Mouse (Mus musculus) adrenal gland, postnatal 0 days (tissue): ENCODE results near the gene Cxcl16. TPM values are rescaled to one million over a fixed set of nuclear protein-coding genes. Genes with fewer than 3 reads are reported as not detected.

ENCODE experiments used
- microRNA-seq: library from miRNA; unstranded; fragments of <30 nt; microRNA quantifications from one replicate; pipeline ENCODE4, GENCODE M21; 2016; ENCODE audit warnings: borderline replicate concordance; ENCODE audit not compliant: insufficient number of aligned reads
- polyA plus RNA-seq: library from polyadenylated mRNA; unstranded; fragments of >200 nt; fragmentation: Nextera tagmentation; extraction: Ambion mirVana; gene quantifications from 2 replicates; pipeline ENCODE4 v1.2.1, GENCODE M21; 2015

Gene Cxcl16
- 12.3 and 15.6 TPM in 2 replicates for polyA plus RNA-seq

DNA sequence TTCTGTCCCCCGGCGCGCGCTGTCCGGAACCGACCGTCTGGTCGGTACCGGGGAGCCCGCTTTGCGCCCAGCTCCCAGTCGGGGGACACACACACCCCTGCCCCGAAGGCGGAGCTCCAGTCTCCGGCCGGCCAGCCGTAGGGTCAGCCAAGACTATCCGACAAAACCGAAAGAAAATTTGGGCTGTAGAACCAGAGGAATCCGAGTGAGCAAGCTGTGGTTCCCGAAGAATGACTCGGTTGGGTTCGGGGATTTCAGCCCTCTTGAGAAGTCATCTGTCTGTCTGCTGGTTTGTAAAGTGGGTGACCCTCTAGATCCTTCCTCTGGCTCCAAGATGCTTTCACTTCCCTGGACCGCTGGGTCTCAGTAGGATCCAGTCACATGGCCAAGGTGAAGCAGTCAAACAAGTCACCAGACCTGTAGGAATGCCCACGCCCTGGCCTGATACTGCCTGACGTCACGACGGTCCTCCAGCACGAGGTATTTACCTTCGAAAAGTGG lies at the start of gene Cxcl16:
Gene Cxcl16, minus strand, starts transcription at position 384 of the 501 bp plus-strand sequence.

DNA sequence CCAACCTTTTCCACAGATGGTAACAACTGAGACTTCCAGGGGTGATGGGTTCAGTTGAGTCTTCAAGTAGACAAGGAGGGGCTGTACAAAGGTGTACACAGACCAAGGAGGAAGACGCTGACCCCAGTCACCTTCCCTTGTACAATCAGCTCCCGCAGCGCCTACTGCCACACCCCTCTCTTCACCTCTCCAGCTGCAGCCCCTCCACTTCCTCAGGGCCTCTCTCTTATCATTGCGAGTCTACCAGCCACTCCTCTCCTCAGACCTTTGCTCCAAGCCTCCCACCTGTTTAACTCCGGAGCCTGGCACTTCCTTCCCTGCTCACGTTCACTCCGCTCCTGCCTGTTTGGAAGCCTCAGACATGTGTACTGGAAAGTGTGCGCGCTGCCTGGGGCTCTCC lies 45.2 kb upstream of the Cxcl16 start, which contains the start of gene Tm4sf5:
Gene Tm4sf5, plus strand, starts transcription at position 275 of the 400 bp plus-strand sequence.

DNA sequence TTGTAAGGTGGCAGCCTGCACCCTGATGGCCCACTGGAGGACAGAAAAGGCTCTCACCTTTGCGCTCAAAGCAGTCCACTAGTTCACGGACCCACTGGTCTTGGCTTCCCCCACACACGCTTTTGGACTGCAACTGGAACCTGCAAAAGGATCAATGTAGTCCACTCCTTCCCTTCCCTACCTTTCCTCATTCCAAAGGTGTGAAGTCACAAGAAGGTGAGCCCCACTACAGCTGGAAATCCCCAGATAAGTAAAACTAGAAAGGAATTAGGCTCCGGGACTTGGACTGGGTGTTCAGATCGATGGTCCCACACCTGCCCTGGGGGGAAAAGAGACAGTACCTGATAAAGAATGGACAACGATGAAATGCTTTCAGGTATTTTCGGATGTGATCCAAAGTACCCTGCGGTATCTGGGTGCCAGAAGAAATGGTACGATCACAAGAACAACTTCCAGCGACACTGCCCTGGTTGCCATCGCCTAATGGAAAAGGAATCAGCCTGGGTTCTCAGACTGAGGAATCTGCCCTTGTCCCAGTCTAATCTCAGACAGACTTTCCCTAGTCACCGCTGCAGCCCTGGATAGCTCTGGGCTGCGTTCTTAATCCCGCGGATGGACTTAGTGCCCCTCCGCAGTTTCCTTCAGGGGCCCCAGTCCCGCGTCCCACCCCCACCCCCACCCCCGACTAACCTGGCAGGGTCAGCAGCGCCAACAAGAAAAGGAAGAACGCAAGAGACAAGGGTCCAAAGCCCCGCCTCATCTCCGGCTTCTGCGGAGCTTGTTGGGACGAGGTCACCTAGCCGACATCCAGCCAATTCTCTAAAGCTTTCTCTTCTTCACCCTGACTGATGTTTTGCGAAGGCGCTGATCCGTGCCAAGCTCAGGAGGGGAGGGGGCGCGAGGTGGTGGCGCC lies 840 bp downstream of the Cxcl16 start, which contains the start of gene Zmynd15:
Gene Zmynd15, plus strand, starts transcription at position 746 of the 913 bp plus-strand sequence.

DNA sequence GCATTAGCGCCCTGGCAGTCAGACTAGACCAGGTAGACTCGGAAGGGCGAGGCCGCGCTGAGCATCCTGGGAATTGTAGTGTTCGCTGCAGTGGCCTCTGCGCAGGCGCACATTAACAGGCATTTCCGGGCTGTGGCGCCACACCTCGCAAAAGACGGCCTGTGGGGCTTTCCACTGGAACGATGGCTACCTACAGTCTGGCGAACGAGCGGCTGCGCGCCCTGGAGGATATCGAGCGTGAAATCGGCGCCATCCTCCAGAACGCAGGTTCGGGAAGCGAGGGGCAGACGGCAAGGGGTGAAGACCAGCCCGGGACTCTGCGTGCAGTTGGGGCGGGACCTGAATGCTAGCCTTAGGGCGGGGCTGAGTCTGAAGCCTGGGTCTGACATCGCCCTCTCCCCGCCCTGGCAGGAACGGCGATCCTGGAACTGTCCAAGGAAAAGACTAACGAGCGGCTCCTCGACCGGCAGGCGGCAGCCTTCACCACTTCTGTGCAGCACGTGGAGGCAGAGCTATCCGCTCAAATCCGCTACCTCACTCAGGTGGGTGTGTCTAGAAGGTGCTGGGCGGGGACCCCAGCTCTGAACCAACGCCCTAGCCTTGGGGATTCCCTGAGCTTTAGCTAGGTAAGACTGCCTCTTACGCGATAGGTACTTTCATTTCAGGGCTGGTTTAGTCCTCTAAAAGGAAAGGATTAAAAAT lies 7.8 kb downstream of the Cxcl16 start, which contains the start of gene Med11:
Gene Med11, plus strand, starts transcription at position 123 of the 702 bp plus-strand sequence.

GRCm38 (mm10) chr11:70432048-70432894 lies 27.5 kb downstream of the Cxcl16 start, which contains the start of gene Arrb2:
TSS of gene Arrb2 (plus strand) at chr11:70432635.

DNA sequence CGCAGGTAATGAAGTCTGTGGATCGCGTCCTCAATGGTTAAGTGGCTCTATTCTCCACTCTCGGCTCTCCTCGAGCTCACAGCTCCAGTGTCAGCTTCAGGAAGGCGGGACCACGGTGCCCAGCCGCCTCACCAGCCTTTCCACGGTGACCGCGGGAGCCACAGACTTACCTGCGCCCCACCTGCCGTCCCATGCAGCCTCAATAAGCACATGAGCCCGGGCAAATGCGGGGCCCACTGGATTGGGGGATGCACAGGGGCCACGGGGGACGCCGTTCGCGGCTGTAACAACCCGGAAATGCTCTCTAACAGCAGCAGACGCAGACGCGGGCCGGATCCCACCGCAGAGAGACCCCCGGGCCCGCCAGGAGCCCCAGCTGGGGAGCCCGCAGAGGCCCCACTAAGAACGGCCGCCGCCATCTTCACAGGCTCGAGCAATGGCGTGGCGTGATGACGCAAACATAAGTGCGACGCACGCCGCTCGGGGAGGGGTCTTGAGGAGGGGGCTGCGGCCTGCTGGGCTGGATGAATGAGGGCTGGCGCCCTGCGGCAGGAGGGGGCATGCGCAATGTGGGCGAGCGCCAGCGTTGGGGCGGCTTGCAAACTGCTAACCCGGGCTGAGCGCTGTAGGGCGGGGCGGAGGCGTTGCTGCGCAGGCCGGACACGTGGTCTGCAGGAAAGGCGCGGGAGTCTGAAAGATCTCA lies 50.0 kb downstream of the Cxcl16 start, which contains the start of gene Pelp1:
Gene Pelp1, minus strand, starts transcription at position 438 of the 703 bp plus-strand sequence.

Small RNA genes within 50 kb of the gene (microRNA-seq; reads per million reads assigned to microRNA genes)
- not detected for gene Mir7115

Other genes starting within 250 kb of the Cxcl16 start
- 0.61 and 0.86 TPM in 2 replicates for gene Slc16a11, start 247.2 kb downstream of the Cxcl16 start, polyA plus RNA-seq
- gene Slc16a13, start 238.9 kb downstream of the Cxcl16 start, polyA plus RNA-seq: 2.8 and 4.8 TPM in 2 replicates
- 3.5 and 8.5 TPM in 2 replicates for gene Bcl6b, start 230.2 kb downstream of the Cxcl16 start, polyA plus RNA-seq
- 93.4 and 103 TPM in 2 replicates for gene 0610010K14Rik, start 222.1 kb downstream of the Cxcl16 start, polyA plus RNA-seq
- 8.0 and 12.6 TPM in 2 replicates for gene Gm21988, start 220.2 kb downstream of the Cxcl16 start, polyA plus RNA-seq
- gene Rnasek, start 220.1 kb downstream of the Cxcl16 start, polyA plus RNA-seq: 368 and 549 TPM in 2 replicates
- 1.6 TPM in 2 replicates for gene Alox12, start 204.6 kb downstream of the Cxcl16 start, polyA plus RNA-seq
- 0.14 and 0.26 TPM in 2 replicates for gene Alox12e, start 137.4 kb downstream of the Cxcl16 start, polyA plus RNA-seq
- gene Alox15, start 108.0 kb downstream of the Cxcl16 start, polyA plus RNA-seq: 0.44 and 0.91 TPM in 2 replicates
- 15.5 and 15.7 TPM in 2 replicates for gene Pelp1, start 50.0 kb downstream of the Cxcl16 start, polyA plus RNA-seq
- 14.6 and 17.0 TPM in 2 replicates for gene Arrb2, start 27.3 kb downstream of the Cxcl16 start, polyA plus RNA-seq
- 25.7 and 35.8 TPM in 2 replicates for gene Med11, start 8.1 kb downstream of the Cxcl16 start, polyA plus RNA-seq
- 0.68 and 1.1 TPM in 2 replicates for gene Zmynd15, start 551 bp downstream of the Cxcl16 start, polyA plus RNA-seq
- gene Tm4sf5, start 45.3 kb upstream of the Cxcl16 start, polyA plus RNA-seq: 3.7 and 10.0 TPM in 2 replicates
- 0.63 and 1.1 TPM in 2 replicates for gene Vmo1, start 54.6 kb upstream of the Cxcl16 start, polyA plus RNA-seq
- gene Gltpd2, start 59.2 kb upstream of the Cxcl16 start, polyA plus RNA-seq: 0.61 and 1.6 TPM in 2 replicates
- gene Psmb6, start 65.4 kb upstream of the Cxcl16 start, polyA plus RNA-seq: 682 and 707 TPM in 2 replicates
- gene Gm40193, start 73.0 kb upstream of the Cxcl16 start, polyA plus RNA-seq: not detected in 2 replicates
- 5.9 and 7.8 TPM in 2 replicates for gene Pld2, start 80.1 kb upstream of the Cxcl16 start, polyA plus RNA-seq
- gene Mink1, start 102.9 kb upstream of the Cxcl16 start, polyA plus RNA-seq: 8.4 and 8.8 TPM in 2 replicates
- gene 4930544D05Rik, start 155.9 kb upstream of the Cxcl16 start, polyA plus RNA-seq: not detected in 2 replicates
- 0.30 TPM in 1 of 2 replicates, not detected in the other for gene Chrne, start 159.2 kb upstream of the Cxcl16 start, polyA plus RNA-seq
- 0.19 and 0.47 TPM in 2 replicates for gene Gp1ba, start 179.1 kb upstream of the Cxcl16 start, polyA plus RNA-seq
- gene Rnf167, start 187.3 kb upstream of the Cxcl16 start, polyA plus RNA-seq: 69.6 and 99.5 TPM in 2 replicates
- 105 and 154 TPM in 2 replicates for gene Slc25a11, start 187.5 kb upstream of the Cxcl16 start, polyA plus RNA-seq
- 1,006 and 1,381 TPM in 2 replicates for gene Pfn1, start 194.7 kb upstream of the Cxcl16 start, polyA plus RNA-seq
- gene Eno3, start 197.2 kb upstream of the Cxcl16 start, polyA plus RNA-seq: 14.3 and 21.6 TPM in 2 replicates
- 91.7 and 114 TPM in 2 replicates for gene Spag7, start 209.4 kb upstream of the Cxcl16 start, polyA plus RNA-seq
- 8.7 and 12.8 TPM in 2 replicates for gene Camta2, start 228.1 kb upstream of the Cxcl16 start, polyA plus RNA-seq
- 7.0 and 12.5 TPM in 2 replicates for gene Inca1, start 240.2 kb upstream of the Cxcl16 start, polyA plus RNA-seq
- 2.4 and 3.8 TPM in 2 replicates for gene Kif1c, start 240.6 kb upstream of the Cxcl16 start, polyA plus RNA-seq